Mouse (Mus musculus) layer of hippocampus, adult 2 months (tissue): ENCODE measurements around the gene Kctd18. TPM values are rescaled to one million over a fixed set of nuclear protein-coding genes. Genes with fewer than 3 reads are reported as not detected.

Experiments
- DNase-seq, 2 experiments: peaks; one replicate each; pipeline ENCODE4 v3.0.0; 2022; ENCODE audit warnings: low spot score in 2 of 2
- H3K27ac ChIP-seq: fragments of 200-600 bp; 2 replicates; pipeline ENCODE4 v1.8.1; 2022
- H3K4me3 ChIP-seq: fragments of 200-600 bp; 2 replicates; pipeline ENCODE4 v1.8.1; 2022; ENCODE audit warnings: mild to moderate bottlenecking
- CTCF ChIP-seq: fragments of 200-600 bp; conservative IDR thresholded peaks from 2 replicates; pipeline ENCODE4 v1.8.1; 2022; ENCODE audit warnings: antibody characterized with exemption, mild to moderate bottlenecking, moderate library complexity
- total RNA-seq, 2 experiments: library from RNA; stranded (reverse); gene quantifications; 2 replicates each; pipeline ENCODE4 v1.2.3; 2021

Gene Kctd18
- total RNA-seq, 2 experiments from 2014 or later = 21.8 to 23.9 TPM

DNA sequence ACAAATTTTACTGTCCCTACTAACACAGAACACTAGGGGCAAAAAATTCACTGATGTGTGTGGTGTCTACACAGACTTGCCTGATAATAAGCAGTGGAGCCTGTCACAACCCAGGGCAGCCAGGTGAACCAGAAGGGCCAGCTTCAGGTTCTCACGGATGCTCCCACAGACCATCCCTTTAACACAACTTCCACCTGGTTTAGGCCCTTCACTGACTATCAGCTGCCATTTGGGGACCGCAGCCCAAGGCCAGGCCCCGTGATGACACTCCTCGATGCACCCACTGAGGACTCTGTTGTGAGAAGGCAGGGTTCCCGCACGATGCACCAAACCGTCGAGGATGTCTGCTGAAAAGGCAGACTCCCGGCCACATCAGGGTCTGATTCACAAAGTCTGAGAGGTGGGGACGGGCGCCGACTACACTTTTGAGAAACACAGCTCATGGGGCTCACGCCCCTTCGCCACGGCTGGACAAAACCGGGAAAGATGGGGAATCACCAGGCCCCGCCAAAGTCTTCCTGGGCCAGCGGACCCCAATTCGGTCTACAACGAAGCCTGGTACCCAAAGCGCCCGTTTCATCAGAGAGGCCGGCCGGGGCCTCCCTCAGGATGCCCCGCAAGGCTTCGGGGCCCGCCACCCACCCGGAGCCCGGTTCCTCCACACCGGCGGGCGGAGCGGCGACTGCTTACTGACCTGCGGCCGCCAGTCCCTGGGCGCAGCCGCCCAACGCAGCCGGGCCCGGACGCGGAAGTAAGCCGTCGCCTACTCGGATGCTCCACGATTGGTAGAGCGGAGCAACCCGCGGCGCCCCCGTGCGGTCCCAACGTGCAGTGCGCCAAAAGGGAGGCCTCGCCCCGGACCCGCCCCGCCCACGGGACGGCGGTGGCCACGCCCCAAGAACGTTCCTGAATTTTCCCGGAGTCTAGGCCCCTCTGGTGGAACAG lies 49.2 kb downstream of the Kctd18 start:
- Histone ChIP-seq H3K4me3 (peak overlapping the region; percentile 92), H3K27ac (peak overlapping the region; percentile 90)
- peak; percentile 91 for TF ChIP-seq CTCF
- DNase-seq = peak; percentile 93 to 99

DNA sequence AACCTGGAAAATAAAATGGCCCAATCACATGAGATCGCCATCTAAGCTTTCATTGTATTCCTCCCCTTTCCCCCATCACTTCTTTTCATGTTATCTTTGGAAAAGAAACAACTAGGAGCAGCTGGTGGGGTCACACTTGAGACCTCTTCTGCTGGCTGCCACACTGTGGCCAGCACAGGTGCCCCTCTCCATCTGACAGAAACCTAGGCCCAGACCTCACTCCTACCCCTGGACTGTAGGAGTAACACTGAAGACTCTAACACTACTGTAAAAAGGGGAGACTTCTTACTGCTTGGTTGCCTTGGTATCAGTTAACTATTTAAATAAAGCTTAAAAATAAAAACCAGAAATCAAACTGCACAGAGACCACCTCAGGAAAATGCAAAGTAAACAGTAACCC lies 63.0 kb downstream of the Kctd18 start:
- no peak overlapping the region for H3K4me3 ChIP-seq
- H3K27ac ChIP-seq = no peak overlapping the region
- no peak for TF ChIP-seq CTCF
- no peak for DNase-seq

DNA sequence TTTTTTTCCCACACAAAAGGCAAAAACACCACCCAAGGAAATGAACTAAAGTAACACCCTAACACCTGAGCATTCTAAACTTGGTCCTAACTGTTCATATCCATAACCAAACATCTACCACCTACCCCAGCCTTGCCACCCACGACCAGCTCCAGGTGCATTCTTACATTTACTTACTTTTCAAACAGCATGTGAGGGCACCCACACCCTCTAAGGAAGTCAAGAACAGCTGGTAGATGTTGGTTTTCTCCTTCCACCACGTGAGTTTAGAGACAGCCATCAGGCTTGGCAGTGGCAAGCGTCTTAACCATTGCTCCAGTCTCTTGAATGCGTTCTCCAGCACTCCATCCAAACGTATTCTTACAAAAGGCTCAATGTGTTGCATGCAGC lies 64.4 kb downstream of the Kctd18 start:
- Histone ChIP-seq H3K4me3 (no peak overlapping the region), H3K27ac (no peak overlapping the region)
- DNase-seq = no peak
- no peak for TF ChIP-seq CTCF

DNA sequence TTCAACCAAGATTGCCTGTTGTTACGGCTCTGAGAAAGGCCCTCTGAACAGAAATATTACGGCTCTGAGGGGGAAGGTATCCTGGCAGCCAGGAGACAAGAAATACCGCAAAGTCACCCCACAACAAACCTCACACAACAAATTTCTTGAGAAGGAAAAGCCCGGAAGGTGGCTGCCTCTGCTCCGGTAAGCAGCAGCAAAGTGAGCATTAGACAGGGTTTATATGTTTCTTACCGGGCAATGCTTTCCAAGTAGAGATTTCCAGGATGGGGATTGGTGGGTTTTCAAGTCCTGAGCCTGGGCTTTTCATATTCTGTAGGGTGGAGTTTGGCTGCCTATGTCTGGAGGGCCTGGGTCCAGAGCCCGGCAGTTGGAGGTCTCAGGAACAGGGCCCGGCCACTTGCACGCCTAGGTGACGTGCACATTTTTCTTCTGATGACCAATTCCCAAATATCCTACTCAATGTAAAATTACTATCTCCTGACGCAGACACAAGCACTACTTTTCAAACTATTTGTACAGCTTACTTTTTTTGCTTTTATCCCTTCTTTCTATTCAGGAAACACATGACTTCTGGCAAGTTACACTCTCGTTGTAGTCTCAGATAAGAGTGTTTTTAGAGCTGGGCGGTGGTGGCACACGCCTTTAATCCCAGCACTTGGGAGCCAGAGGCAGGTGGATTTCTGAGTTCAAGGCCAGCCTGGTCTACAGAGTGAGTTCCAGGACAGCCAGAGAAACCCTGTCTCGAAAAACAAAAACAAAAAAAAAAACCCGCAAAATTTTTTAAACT lies 65.0 kb downstream of the Kctd18 start:
- Histone ChIP-seq H3K4me3 (no peak overlapping the region), H3K27ac (no peak overlapping the region)
- TF ChIP-seq CTCF = no peak
- no peak for DNase-seq

DNA sequence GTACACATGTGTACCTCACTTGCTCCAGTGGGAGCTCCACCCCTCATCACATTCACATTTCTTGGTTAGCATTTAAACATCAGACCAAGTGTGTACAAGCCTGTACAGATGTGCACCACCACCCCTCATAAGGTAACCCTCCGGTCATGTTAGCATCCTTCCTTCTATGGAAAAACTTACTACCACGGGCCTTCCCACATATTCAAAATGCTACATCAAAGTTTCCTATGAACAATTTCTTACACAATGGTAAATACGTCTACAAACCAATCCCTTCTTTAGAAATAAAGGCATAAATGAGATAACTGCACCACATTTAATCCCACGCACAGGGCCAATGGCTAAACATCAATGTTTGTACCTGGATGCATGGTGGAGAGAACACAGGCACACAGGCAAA lies 66.2 kb downstream of the Kctd18 start:
- TF ChIP-seq CTCF = no peak
- Histone ChIP-seq H3K4me3 (no peak overlapping the region), H3K27ac (no peak overlapping the region)
- no peak for DNase-seq

DNA sequence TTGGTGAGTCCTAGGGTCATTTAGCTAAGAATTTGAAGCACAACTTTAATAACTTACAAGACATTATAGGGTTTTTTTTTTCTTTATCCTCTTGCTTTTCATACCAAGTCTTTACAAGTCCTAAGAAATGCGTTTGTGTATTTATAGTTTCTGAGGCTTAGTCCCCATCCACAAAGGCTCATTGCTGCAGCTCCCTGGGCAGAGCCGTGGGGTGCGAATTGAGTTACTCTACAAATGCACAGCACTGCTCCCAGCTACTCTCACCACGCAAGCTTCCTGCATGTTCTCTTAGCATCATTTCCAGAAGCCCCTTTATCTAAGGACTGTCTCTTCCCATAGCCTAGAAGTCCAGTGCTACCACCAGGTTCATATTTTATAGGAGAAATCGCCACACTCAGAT lies 69.0 kb downstream of the Kctd18 start:
- no peak for TF ChIP-seq CTCF

DNA sequence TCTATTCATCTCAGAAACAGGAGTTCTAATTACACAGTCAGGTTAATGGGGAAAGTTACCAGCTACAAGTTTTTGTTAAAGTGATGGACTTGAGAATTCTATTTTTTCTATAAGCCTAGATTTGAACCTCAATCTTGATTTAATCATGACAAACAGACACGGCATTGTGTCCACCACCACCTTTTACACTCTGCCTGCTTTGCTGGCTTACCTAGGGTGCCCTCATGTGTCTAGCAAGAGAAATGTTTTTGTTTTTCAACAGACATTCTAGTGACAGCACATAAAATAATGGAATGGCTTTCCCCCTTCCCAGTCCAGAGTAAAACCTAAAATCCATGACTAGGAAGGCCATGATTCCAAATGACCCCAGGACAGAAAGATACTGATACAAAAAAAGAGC lies 69.6 kb downstream of the Kctd18 start:
- DNase-seq = peak; percentile 5 to 27
- Histone ChIP-seq H3K27ac (no peak overlapping the region), H3K4me3 (no peak overlapping the region)
- peak; percentile 83 for TF ChIP-seq CTCF

More for the DNA sequence above, 69.0 kb downstream of the Kctd18 start:
- Histone ChIP-seq H3K4me3 (no peak overlapping the region), H3K27ac (no peak overlapping the region)
- DNase-seq = no peak

DNA sequence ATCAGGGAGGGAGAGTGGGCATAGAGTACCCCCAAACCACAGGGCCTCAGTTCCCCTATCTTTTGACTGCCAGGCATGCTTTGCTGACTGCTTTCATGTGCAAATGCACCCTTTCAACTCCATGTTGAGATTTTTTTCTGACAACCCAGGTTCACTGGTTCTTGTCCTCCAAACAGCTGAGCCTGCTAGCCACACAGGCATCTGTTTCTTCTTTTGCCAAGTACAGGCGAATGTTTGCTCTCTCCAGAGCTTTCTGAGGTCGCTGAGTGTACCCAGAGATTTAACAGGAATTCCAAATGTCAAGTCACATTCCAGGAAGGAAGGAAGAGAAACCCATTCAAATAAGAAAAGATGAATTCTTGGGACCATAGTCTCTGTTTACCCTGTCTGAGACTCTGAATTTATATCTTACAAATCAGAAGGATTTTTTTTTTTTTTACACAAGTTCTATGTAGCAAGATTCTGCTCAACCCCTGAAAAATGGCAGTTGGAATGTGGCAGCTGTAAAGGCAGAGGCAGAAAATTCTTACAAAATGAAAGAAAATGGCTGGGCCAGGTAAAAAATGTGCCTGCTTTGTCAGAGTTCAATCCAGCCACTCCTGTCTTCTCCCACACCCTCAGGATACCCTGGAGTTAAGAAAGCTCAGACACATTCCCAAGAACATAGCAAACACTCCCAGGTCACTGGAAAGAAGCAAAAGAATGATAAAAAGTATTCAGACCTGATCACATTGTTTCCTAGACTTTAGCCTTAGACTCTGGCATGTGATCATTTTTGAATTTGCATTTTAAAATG lies 71.0 kb downstream of the Kctd18 start:
- H3K27ac ChIP-seq = no peak overlapping the region
- TF ChIP-seq CTCF = no peak
- no peak for DNase-seq
- no peak overlapping the region for H3K4me3 ChIP-seq

DNA sequence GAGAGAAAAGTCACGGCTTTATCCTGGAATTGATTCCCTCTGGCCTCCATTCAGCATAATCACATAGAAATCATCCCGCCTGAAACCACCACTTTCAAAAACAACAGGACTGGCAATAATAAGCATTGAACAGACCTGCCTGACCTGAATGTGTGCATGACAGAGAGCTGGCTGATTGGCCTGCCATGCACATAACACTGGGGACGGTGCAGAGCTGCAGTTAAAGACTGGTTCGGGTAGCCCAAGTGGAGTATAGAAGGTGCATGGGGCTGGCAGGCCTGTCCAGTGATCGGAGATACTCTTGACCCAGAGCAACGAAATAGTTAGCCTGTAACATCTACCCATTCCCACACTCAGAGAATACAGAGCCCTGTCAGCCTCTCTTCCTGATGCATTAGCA lies 76.5 kb downstream of the Kctd18 start:
- TF ChIP-seq CTCF = no peak
- DNase-seq = no peak
- Histone ChIP-seq H3K27ac (no peak overlapping the region), H3K4me3 (no peak overlapping the region)

DNA sequence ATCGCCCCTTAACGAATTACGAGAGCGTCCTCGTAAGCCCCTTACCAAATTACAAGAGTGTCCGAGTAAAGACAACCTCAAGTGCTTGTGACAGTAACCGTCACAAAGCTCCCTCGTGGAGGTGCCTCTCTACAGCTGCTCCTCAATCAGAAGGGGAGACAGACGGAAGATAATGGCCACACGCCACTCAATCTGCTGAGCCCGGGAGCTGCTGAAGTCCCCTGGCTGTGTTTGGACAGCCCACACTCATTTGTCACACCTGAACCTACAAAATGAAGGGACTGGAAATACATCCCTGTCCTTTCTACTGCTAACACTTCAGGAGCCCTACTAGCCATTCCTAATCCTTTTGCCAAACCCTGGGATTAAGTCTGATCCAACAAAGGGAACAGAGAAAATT lies 77.0 kb downstream of the Kctd18 start:
- no peak for DNase-seq
- Histone ChIP-seq H3K27ac (no peak overlapping the region), H3K4me3 (no peak overlapping the region)
- no peak for TF ChIP-seq CTCF

DNA sequence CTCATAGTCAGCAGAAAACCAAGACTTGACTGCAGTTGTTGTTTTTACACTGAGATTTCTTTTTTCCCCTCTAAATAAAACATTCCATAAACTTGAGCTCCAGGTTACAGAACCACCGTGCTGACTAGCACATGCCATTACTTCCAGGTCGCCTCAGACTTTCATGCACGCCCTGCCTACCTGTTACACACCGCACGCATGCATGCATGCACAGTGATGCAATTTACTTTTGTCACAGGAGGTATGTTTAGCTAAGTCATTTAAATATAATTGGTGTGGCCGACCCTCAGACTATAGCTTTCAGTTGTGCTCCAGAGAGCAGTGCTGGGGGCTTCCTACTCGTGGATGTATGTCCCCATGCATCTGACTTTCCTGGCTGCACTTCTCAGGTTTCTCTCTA lies 77.7 kb downstream of the Kctd18 start:
- Histone ChIP-seq H3K27ac (no peak overlapping the region), H3K4me3 (no peak overlapping the region)
- TF ChIP-seq CTCF = no peak
- no peak for DNase-seq

DNA sequence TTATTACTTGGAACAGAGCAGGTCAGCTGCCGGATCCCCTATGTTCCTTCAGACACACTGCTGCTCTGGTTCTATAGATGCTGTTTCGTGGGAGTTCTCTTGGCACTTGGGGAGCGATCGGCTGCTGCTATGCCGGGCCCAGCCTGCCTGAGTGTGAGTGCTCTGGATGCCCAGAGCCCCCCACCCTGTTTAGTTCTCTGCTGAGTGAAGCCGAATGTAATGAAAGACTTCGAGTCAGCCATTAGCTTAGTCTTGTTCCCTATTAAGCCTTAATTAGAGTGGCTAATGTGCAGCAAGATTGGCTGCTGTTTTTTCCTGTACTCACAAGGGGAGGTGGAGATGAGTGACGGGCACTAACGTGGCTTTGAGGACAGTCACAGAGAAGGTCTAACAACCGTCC lies 78.1 kb downstream of the Kctd18 start:
- TF ChIP-seq CTCF = no peak
- H3K27ac ChIP-seq = no peak overlapping the region
- no peak overlapping the region for H3K4me3 ChIP-seq
- DNase-seq = no peak

DNA sequence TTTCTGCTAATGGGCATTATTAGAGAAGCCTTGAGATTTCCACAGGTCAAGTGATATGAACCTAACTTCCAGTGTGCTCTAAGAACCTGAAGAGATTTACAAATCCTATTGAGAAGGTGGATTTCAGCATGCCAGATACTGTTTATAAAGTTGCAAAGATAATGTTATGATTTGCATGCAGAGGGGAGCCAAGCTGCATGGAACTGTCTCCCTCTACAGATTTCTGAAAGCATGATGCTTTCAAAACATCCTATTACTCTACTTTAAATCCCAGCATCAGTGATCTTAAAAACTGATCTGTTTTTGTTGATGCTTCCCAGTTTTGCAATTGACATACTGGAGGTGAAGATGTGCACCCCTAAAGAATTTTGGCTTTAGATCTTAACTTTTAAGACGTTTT lies 84.5 kb downstream of the Kctd18 start:
- no peak overlapping the region for H3K4me3 ChIP-seq
- DNase-seq = no peak
- H3K27ac ChIP-seq = no peak overlapping the region
- peak; percentile 70 for TF ChIP-seq CTCF
